Mouse (Mus musculus): Measurements from ENCODE around the gene Pygo2. TPM values are rescaled to one million over a fixed set of nuclear protein-coding genes. Genes with fewer than 3 reads are reported as not detected.
A peak's percentile ranks its signal among the peaks of the same experiment; 100 is the strongest.
"Not testable (repeated sequence)": the region's sequence is repeated elsewhere in the genome, so short reads cannot be mapped to it uniquely, and the experiment has no call there.

Pygo2 gene
- polyA plus RNA-seq, 1 experiment from 2014 or later = 35.2 TPM

DNA sequence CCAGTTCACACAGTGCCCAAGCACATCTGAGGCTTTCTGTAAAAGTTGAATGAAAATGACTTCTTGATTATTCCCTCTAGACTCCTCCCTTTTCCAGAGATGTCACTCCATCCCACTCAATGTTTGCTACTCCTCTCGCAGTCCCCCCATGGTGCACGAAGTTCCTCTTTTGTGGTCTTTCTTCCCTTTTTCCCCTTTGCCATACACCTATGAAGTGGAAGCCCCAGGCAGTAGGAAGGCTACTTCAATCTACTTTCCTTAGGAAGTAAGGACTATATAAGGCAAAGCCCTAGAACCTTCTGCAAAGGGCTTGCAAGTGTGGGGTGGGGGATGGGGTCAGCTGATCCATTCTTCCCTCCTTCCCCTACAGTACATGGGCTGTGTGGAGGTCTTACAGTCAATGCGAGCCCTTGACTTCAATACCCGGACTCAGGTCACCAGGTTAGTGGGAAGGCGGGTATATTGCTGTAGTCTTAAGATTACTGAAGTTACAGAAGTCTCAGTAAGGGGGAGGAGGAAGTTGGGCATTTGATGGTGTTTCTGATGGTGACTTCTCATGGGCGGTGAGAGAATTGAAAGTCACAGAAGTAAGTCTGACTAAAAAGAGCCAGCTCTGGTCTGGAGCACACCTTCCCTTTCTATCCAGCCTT is 7.3 kb upstream of the Pygo2 start:
- H3K36me3 ChIP-seq (ENCODE audit: control insufficient read depth, insufficient read depth, low read length) = peaks cover 13% of the 10 kb centered on the region; the same call in 1 of the 2 replicates
- H3K27me3 ChIP-seq (replicated peaks; ENCODE audit: control insufficient read depth, insufficient read depth, low read length) = no peaks in the 10 kb centered on the region
- peak overlapping the region; percentile 42 for H3K4me2 ChIP-seq (ENCODE audit: low read length)
- DNase-seq (ENCODE audit: low spot score) (no peak), ATAC-seq (no peak)
- no peak overlapping the region for H3K27ac ChIP-seq (ENCODE audit: low read depth, low read length)
- H3K4me1 ChIP-seq (ENCODE audit: control insufficient read depth, insufficient read depth, low read length) = peaks cover 17% of the 10 kb centered on the region
- WGBS = 75% methylated on average over 6 of the region's 6 CpGs
- H3K9me3 ChIP-seq (replicated peaks; ENCODE audit: control insufficient read depth, low read length) = no peaks in the 10 kb centered on the region
- no peak overlapping the region for H3K4me3 ChIP-seq (ENCODE audit: low read depth, low read length)
- no peak overlapping the region for H3K9ac ChIP-seq (ENCODE audit: low read length)

DNA sequence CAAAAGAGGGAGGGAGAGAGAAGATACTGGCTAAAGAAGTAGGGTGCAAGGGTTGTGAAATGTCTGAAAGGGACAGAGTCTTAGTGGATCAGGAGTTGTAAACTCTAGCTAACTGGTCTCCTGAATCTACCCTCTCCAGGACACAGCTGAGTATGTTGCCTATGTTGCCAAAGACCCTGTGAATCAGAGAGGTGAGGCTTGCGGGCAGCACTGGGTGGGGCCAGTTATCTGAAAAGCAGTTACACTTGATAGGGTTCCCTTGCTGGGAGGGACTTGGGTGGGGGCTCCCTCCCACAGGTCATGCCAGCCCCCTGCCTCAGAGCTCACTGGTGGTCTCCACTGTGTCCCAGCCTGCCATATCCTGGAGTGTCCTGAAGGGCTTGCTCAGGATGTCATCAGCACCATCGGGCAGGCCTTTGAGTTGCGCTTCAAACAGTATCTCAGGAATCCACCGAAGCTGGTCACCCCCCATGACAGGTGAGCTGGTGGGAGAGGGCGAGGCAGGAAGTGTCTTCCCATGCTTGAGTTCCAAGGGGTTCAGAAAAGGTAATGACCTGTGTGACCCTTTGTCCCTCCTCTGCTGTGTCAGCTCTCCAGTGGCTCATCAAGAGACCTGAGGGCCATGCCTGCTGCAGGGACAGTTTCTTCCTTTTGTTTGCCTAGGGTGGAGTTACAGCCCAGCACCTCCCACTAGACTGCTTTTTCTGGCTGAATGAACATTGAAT is 5.4 kb upstream of the Pygo2 start:
- no peak for DNase-seq (ENCODE audit: low spot score)
- no peaks in the 10 kb centered on the region for H3K9me3 ChIP-seq (replicated peaks; ENCODE audit: control insufficient read depth, low read length)
- no peak overlapping the region for H3K9ac ChIP-seq (ENCODE audit: low read length)
- no peak overlapping the region for H3K4me2 ChIP-seq (ENCODE audit: low read length)
- H3K27ac ChIP-seq (ENCODE audit: low read depth, low read length) = no peak overlapping the region
- WGBS = 91% methylated on average over 5 of the region's 5 CpGs
- H3K4me3 ChIP-seq (ENCODE audit: low read depth, low read length) = no peak overlapping the region
- H3K4me1 ChIP-seq (ENCODE audit: control insufficient read depth, insufficient read depth, low read length) = peaks cover 14% of the 10 kb centered on the region
- ATAC-seq = no peak
- peaks cover 13% of the 10 kb centered on the region; the same call in 1 of the 2 replicates for H3K36me3 ChIP-seq (ENCODE audit: control insufficient read depth, insufficient read depth, low read length)
- no peaks in the 10 kb centered on the region for H3K27me3 ChIP-seq (replicated peaks; ENCODE audit: control insufficient read depth, insufficient read depth, low read length)

DNA sequence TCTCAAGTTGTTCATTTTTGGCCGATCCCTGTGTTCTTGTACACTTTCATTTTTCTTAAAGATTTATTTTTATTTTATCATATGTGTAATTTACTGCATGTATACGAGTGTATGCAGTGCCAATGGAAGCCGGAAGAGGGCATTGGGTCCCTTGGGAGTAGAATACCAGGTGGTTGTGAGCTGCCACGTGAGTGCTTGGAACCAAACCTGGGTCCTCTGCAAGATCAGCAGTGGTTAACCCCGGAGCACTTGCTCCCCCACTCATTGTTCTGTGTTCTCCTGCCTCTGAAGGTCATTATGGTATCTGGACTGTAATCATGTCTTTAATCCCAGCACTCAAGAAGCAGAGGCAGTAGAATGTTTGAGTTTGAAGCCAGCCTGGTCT is 4.9 kb upstream of the Pygo2 start:
- ATAC-seq (no peak), DNase-seq (ENCODE audit: low spot score) (no peak)
- H3K4me2 ChIP-seq (ENCODE audit: low read length) = no peak overlapping the region
- H3K9ac ChIP-seq (ENCODE audit: low read length) = no peak overlapping the region
- H3K9me3 ChIP-seq (replicated peaks; ENCODE audit: control insufficient read depth, low read length) = no peaks in the 10 kb centered on the region
- no peak overlapping the region for H3K27ac ChIP-seq (ENCODE audit: low read depth, low read length)
- H3K36me3 ChIP-seq (ENCODE audit: control insufficient read depth, insufficient read depth, low read length) = peaks cover 13% of the 10 kb centered on the region; the same call in 1 of the 2 replicates
- peaks cover 9% of the 10 kb centered on the region for H3K4me1 ChIP-seq (ENCODE audit: control insufficient read depth, insufficient read depth, low read length)
- H3K27me3 ChIP-seq (replicated peaks; ENCODE audit: control insufficient read depth, insufficient read depth, low read length) = no peaks in the 10 kb centered on the region
- WGBS = 90% methylated on average over 5 of the region's 5 CpGs
- no peak overlapping the region for H3K4me3 ChIP-seq (ENCODE audit: low read depth, low read length)

DNA sequence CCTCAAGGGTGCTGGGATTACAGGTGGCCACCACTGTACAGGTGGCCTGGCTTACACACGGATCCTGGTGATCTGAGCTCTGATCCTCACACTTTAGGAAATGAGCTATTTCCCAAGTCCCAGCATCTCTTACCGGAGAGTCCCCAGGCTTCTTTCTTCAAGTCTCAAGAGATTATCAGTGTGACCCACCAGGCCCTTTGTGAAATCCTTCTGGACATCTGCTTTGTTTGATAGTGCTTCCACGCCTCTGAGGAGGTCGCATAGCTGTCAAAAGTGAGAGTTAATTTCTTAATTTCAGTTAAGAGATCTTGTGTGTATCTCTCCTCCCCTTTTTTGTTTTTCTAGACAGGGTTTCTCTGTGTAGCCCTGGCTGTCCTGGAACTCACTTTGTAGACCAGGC is 4.1 kb upstream of the Pygo2 start:
- 92% methylated on average over 4 of the region's 4 CpGs for WGBS

DNA sequence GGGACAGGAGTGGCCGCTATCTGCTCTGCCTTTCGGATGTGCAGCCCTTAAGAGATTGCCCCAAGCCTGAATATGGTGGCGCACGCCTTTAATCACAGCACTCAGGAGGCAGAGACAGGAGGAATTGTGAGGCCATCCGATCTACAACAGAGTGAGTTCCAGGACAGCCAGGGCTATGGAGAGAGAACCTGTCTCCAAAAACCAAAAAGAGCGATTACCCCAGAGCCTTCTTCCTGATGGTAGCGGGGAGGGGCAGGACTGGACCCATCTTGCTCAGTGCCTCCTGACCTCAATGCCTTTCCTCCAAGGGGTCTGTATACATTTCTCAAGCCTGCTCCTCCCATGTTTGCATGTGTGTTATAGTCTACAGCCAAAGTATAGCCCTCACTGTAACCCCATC is 993 bp upstream of the Pygo2 start:
- ATAC-seq; DNase-seq (ENCODE audit: low spot score); H3K9ac ChIP-seq (ENCODE audit: low read length); H3K27ac ChIP-seq (ENCODE audit: low read depth, low read length); H3K4me2 ChIP-seq (ENCODE audit: low read length); H3K27me3 ChIP-seq (replicated peaks; ENCODE audit: control insufficient read depth, insufficient read depth, low read length); H3K4me3 ChIP-seq (ENCODE audit: low read depth, low read length); H3K4me1 ChIP-seq (ENCODE audit: control insufficient read depth, insufficient read depth, low read length); H3K9me3 ChIP-seq (replicated peaks; ENCODE audit: control insufficient read depth, low read length): not testable (repeated sequence)
- peaks cover 35% of the 10 kb centered on the region for H3K36me3 ChIP-seq (ENCODE audit: control insufficient read depth, insufficient read depth, low read length)
- 93% methylated on average over 7 of the region's 7 CpGs for WGBS

More for the DNA sequence above, 4.1 kb upstream of the Pygo2 start:
- ATAC-seq (no peak), DNase-seq (ENCODE audit: low spot score) (no peak)
- H3K27me3 ChIP-seq (replicated peaks; ENCODE audit: control insufficient read depth, insufficient read depth, low read length) = no peaks in the 10 kb centered on the region
- H3K36me3 ChIP-seq (ENCODE audit: control insufficient read depth, insufficient read depth, low read length) = peaks cover 13% of the 10 kb centered on the region; the same call in 1 of the 2 replicates
- no peak overlapping the region for H3K4me3 ChIP-seq (ENCODE audit: low read depth, low read length)
- no peak overlapping the region for H3K9ac ChIP-seq (ENCODE audit: low read length)
- peaks cover 11% of the 10 kb centered on the region for H3K4me1 ChIP-seq (ENCODE audit: control insufficient read depth, insufficient read depth, low read length)
- no peak overlapping the region for H3K27ac ChIP-seq (ENCODE audit: low read depth, low read length)
- H3K9me3 ChIP-seq (replicated peaks; ENCODE audit: control insufficient read depth, low read length) = no peaks in the 10 kb centered on the region
- H3K4me2 ChIP-seq (ENCODE audit: low read length) = no peak overlapping the region

DNA sequence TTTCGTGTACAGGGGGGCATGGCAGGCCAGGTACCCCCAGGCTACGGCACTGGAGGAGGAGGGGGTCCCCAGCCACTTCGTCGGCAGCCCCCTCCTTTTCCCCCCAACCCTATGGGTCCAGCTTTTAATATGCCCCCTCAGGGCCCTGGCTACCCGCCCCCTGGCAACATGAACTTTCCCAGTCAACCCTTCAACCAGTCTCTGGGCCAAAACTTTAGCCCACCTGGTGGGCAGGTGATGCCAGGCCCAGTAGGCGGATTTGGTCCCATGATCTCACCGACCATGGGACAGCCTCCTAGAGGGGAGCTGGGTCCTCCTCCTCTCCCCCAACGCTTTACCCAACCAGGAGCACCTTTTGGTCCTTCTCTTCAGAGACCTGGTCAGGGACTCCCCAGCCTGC is 2.6 kb downstream of the Pygo2 start:
- Histone ChIP-seq H3K9ac (ENCODE audit: low read length) (no peak overlapping the region), H3K9me3 (replicated peaks; ENCODE audit: control insufficient read depth, low read length) (no peaks in the 10 kb centered on the region), H3K4me1 (ENCODE audit: control insufficient read depth, insufficient read depth, low read length) (peaks cover 13% of the 10 kb centered on the region), H3K36me3 (ENCODE audit: control insufficient read depth, insufficient read depth, low read length) (peaks cover 34% of the 10 kb centered on the region), H3K4me3 (ENCODE audit: low read depth, low read length) (no peak overlapping the region), H3K27ac (ENCODE audit: low read depth, low read length) (no peak overlapping the region), H3K4me2 (ENCODE audit: low read length) (no peak overlapping the region), H3K27me3 (replicated peaks; ENCODE audit: control insufficient read depth, insufficient read depth, low read length) (no peaks in the 10 kb centered on the region)
- 93% methylated on average over 8 of the region's 8 CpGs for WGBS
- ATAC-seq (no peak), DNase-seq (ENCODE audit: low spot score) (no peak)

DNA sequence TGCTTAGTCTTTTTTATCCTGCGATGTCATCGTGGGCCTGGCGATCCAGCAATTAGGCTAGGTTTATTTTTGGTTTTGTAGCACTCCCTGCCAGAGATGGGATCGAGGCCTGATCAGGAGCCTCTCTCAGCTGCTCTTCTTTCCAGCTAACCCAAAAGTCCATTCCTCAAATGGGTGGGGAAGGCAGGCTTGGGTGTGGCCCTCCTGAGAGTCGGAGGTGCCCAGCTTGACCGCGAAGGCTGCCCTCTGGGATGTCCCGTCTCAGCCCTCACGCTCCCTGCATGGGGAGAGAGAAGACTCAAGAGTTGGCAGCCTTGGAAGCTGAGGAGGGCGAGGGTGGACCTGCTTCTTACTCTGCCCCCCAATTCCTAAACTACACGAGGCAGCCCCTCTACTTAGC is 4.5 kb downstream of the Pygo2 start:
- Histone ChIP-seq H3K4me1 (ENCODE audit: control insufficient read depth, insufficient read depth, low read length) (peaks cover 13% of the 10 kb centered on the region), H3K9me3 (replicated peaks; ENCODE audit: control insufficient read depth, low read length) (no peaks in the 10 kb centered on the region), H3K27ac (ENCODE audit: low read depth, low read length) (no peak overlapping the region), H3K4me3 (ENCODE audit: low read depth, low read length) (no peak overlapping the region), H3K4me2 (ENCODE audit: low read length) (no peak overlapping the region), H3K36me3 (ENCODE audit: control insufficient read depth, insufficient read depth, low read length) (peaks cover 34% of the 10 kb centered on the region), H3K9ac (ENCODE audit: low read length) (no peak overlapping the region), H3K27me3 (replicated peaks; ENCODE audit: control insufficient read depth, insufficient read depth, low read length) (no peaks in the 10 kb centered on the region)
- 73% methylated on average over 11 of the region's 11 CpGs for WGBS
- no peak for DNase-seq (ENCODE audit: low spot score)
- no peak for ATAC-seq

DNA sequence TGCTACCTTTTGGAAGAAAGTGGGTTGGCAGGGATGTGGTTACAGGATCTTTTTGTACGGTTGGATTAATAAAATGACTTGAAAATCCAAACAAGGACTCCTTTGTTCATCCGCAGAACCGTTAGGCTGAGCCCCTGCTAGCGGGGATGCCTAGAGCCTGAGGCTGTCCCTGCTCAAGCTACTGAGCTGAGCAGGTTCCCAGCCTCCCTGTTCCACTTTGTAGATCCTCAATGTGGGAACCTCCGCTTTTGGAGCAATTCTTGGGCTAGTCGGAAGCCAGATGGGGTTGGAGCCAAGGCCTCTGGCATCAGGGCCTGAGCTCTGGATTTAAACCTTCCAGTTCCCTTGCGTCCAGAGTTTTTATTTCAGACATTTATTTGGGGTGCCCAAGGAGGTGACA is 5.0 kb downstream of the Pygo2 start:
- peak; percentile 19 for DNase-seq (ENCODE audit: low spot score)
- Histone ChIP-seq H3K9ac (ENCODE audit: low read length) (no peak overlapping the region), H3K27ac (ENCODE audit: low read depth, low read length) (no peak overlapping the region), H3K9me3 (replicated peaks; ENCODE audit: control insufficient read depth, low read length) (no peaks in the 10 kb centered on the region), H3K36me3 (ENCODE audit: control insufficient read depth, insufficient read depth, low read length) (peaks cover 34% of the 10 kb centered on the region), H3K27me3 (replicated peaks; ENCODE audit: control insufficient read depth, insufficient read depth, low read length) (no peaks in the 10 kb centered on the region), H3K4me2 (ENCODE audit: low read length) (no peak overlapping the region), H3K4me1 (ENCODE audit: control insufficient read depth, insufficient read depth, low read length) (peaks cover 13% of the 10 kb centered on the region), H3K4me3 (ENCODE audit: low read depth, low read length) (no peak overlapping the region)
- 40% methylated on average over 7 of the region's 7 CpGs for WGBS
- ATAC-seq = no peak
